Mouse (Mus musculus): ENCODE data around the gene Gm9945. TPM values are rescaled to one million over a fixed set of nuclear protein-coding genes. Genes with fewer than 3 reads are reported as not detected.
A peak's percentile ranks its signal among the peaks of the same experiment; 100 is the strongest.

Gene Gm9945
- total RNA-seq, 2 experiments from 2014 or later: 2.4 to 2.5 TPM

- DNase-seq (ENCODE audit: low spot score in 2 of 2): no peak
Measured at GRCm38 (mm10) chr11:53460192-53460591, 19.8 kb upstream of the Gm9945 start.

DNA sequence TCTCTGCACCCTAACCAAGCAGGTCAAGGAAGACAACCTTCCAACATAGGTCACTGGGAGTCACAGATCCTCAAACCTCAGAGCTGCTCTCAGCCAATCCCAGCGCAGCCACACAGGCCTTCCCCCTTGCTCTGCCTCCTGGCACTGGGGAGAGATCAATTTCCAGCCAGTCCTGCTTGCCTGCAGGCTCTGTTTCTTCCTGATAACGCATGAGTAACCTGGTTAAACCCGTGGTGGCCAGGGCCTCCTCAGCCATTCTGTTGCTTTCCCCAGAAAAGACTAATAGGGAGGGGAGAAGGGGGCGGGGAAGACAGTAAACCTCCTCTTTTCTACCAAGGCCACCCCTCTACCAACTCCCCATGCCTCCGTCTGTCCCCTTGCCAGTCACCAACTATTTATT, 18.2 kb upstream of the Gm9945 start:
- DNase-seq (ENCODE audit: low spot score in 2 of 2): no peak

DNA sequence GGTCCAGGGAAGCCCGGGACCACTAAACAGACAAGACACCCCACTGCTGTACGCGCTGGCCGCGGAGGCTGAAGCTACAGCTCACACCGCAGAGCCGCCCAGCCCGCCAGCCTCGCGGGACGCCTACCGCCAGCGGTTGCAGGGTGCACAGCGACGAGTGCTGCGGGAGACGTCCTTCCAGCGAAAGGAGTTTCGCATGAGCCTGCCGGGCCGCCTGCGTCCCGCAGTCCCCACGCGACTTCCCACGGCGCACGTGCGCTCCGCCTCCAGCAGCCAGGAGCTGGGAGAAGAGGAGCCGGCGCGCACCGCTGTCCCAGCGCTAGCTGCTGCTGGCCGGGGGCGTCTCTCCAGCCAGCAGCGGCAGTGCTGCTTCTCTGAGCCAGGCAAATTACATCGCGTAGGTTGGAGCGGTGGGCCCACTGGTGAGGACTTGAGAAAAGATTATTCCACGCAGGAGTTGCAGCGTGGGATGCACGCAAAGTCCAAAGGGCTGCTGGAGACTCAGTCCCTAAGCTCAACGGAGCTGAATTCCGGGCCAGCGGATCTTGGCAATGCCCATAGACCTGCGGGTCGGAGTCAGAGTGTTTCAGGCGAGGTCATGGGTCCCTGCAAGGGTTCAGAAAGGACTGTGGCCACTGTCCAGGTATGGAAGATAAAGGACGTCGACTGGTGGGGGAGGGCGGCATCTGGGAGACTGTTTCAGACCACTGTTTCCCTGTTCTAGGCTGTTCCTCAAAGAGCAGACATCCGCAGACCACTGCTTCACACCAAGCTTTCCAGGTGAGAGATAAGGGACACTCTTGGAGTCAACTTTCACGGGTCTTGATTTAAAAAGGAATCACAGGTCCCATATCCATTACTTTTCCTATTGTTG, 16.2 kb upstream of the Gm9945 start:
- no peak for DNase-seq (ENCODE audit: low spot score in 2 of 2)

- peak; percentile 79 to 82 for DNase-seq (ENCODE audit: low spot score in 2 of 2)
Measured at GRCm38 (mm10) chr11:53466231-53466971, 13.6 kb upstream of the Gm9945 start.

DNA sequence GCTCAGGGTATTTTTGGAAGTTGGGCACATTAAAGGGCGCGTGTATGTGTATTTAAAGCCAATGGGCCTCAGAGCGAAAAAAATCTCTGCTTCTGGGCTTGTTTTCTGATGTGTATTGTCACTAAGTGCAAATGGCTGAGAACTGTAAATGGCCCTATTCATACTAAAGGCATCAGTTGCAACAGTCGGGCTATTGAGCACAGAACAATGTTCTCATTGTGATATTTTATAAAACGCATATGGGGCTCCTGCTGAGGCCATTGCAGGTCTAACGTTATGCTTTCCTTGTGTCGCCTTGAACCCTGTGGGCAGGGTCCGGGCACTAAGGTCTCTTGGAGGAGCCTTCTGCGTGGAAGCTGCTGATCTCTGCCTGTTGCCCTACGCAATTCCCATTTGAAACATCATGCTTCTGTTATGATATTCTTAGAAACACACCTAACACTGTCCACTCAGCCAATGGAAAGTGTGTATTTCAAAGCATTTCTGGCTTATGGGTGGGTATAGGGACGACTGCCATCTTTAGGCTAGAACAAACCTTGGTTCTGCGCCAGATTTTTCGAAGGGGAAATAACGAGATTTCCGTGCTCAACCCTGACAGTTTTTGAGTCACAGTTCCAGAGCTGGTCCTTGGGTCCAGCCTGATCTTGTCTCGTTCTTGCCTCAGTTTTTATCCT, 10.5 kb upstream of the Gm9945 start:
- DNase-seq (ENCODE audit: low spot score in 2 of 2): no peak

GRCm38 (mm10) chr11:53469968-53470695, 9.8 kb upstream of the Gm9945 start, which contains the start of gene Gm9837:
Gene Gm9837, minus strand, starts transcription at chr11:53470479.
- DNase-seq (ENCODE audit: low spot score in 2 of 2): peak; percentile 95 to 96

DNA sequence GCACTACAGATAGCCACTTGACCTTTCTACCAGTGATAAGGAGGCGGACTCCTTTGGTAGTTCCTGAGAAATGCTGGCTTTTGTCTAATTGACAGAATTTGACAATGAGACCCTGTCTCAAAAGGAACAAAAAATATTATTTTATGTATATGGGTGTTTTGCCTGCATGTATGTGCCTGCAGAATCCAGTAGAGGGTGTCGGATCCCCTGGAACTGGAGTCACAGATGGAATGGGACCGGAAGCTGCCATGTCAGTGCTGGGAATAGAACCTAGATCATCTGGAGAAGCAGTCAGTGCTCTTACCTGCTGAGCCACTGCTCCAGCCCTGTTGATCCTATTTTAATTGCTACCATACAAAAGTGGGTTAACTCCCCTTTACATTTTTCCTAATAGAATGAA, 7.3 kb upstream of the Gm9945 start:
- no peak for DNase-seq (ENCODE audit: low spot score in 2 of 2)

DNA sequence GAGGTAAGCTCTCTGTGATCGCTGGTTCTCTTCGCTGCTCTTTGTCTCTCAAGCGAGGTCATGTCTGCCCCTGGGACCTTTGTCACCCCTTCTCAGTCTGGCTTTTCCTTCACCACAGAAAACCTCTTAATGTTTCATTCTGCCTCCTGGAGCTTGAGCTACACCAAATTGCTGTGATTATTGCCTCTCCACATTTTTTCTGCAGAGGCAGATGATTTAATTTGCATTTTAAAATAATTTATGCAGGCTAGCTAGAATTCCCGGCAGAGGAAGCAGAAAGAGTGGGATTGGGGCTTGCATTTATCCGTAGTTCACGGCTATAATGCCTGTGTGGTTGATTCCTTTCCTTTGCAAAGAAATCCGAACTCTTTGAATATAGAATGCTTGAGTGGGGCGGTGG, 4.3 kb upstream of the Gm9945 start:
- DNase-seq (ENCODE audit: low spot score in 2 of 2): no peak

DNA sequence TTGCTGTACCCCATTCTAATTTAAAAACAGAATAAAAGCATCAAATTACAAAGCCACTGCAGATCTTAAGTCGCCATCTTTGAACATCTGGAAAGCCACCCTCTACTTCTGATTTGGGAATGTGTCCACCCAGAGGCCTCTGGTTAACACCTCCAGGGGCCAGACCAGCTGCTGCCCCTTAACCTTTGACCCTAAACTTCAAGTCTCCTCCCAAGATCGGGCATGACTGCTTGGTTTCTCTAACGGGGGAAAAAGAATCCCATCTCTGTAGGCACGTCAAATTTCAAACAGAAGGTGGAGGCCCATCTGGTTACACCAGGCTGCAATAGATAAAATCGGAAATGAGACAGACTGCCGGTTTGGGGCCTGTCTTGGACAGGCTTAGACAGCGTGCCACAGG, 2.1 kb upstream of the Gm9945 start:
- DNase-seq (ENCODE audit: low spot score in 2 of 2): no peak

DNA sequence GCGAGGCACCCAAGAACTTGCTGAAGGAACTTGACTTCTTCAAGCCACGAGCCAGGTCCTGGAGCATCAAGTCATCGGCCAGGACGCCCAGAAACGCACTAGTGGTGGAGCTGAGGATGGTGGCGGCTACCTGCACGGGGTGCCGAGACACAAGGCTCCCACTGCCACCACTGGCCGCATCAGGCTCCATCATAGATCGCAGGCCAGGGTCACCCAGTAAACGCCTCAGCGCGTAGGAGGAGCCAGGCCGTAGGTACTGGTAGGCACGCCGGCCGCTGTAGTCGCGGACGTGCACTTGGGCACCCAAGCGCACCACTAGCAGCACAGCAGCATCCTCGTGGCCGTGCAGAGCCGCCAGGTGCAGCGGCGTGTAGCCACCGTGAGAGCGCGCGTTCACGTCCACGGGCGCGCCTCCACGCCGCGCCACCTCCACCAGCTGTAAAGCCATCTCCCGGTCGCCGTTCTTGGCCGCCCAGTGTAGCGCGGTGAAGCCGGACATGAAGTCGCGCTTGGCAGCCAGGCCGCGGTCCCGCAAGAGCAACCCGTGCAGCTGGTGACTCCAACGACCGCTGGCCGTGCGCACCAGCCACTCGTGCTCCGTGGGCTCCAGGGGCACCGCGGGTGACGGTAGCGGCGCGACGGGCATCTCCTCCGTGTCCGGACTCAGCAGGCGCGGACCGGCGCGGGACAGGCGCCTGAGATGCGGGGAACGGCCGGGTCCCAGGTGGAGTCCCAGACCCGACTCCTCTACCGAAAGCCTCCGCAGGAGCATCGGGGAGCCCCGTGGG, 1.4 kb upstream of the Gm9945 start:
- DNase-seq (ENCODE audit: low spot score in 2 of 2): peak in 1 of 2 experiments; percentile 54

DNA sequence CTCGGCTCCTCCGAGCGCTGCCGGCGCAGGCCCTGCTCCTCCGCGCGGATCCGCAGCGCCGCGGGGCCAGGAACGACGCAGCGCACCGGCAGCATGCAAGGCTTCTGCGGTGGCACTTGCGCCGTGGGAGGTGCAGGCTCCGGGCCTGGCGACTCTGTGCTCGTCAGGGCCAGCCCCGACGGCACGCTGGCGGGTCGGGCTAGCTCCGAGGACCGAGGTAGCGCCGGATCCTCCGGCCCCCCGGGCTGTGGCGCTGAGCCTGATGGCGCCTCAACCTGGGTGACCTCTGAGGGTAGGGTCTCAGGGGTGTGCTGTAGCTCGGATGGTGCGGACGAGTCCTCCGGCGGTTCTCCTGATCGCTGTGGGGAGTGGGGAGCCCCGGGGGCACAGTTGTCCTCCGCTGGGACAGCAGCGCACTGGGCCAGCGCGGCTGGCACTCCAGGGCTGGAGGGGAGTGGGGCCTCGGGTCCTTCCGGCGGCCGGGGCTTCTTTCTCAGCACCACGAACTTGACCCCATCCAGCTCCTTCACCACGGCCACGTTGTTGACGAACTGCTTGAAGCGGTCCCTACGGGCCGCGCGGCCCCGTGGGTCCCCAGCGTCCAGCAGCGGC, 689 bp upstream of the Gm9945 start:
- peak in 1 of 2 experiments; percentile 47 for DNase-seq (ENCODE audit: low spot score in 2 of 2)

DNA sequence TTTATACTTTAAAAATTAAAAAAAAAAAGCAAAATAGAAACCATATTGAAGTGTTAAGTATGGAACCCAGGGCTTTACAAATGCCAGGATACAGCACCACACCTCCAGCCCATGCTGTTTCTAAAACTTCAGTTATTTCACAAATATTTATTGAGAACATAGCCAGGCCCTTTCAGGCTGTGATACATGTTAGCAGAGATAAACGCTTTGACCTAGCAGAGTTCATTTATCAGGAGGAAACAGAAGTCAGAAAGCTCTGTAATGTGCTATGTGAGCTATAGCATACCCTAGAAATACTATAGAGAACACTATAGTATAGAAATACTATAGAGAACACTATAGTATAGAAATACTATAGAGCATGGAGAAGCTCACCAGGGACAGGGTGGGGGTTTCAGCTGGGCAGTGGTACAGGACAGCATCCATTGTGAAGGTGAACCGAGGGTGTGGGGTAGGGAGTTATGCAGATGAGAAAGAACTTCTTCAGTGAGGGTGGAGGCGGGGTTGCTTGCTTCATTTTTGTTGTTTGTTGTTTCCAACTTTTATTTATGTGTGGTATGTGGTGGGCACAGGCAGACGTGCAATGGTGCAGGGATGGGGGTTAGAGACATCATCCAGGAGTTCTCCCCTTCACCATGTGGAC, 1.2 kb downstream of the Gm9945 start:
- DNase-seq (ENCODE audit: low spot score in 2 of 2): no peak

DNA sequence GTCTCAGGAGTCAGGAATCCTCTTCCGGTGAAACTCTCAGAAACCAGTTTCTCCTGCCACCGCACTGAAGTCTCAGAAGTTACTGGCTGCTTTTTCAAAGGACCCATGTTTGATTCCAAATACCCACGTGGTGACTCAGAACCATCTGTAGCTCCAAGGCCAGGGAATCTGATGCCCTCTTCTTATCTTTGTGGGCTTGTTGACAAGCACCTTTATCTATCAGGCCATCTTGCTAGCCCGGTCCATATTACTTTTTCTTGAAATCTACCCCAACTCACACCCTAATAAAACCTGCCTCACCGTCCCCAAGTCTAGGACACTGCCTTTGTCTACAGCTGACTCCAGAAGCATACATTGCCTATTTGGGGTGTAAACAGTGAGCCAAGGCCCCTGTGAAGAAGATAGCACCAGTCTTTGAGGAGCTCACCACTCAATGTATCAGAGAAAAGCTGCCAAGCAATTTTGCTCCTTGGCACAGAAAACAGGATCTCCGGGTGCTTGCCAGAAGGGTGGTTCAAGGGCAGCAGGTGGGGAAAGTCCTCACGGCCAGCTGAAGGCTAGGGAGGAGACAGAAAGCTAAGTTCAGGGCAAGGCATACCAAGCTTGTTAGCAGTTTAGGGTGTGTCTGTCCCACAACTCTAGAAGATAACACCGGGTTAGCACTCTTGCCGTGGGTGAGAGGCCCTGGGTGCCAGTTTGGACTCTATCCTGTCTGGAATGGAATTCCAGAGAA, 3.4 kb downstream of the Gm9945 start:
- no peak for DNase-seq (ENCODE audit: low spot score in 2 of 2)

DNA sequence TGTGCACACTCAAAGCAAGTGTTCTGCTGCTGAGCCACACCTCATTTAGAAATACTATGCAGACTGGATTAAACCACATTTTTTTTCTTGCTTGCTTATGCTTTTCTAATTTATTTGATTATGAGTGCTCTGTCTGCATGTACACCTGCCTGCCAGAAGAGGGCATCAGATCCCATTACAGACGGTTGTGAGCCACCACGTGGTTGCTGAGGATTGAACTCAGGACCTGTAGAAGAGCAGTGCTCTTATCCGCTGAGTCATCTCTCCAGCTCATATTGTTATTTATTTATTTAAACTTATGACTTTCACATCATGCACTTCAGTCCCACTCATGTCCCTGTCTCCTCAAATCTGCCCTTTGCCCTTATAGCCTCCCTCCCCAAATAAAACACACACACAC, 5.8 kb downstream of the Gm9945 start:
- no peak for DNase-seq (ENCODE audit: low spot score in 2 of 2)

DNA sequence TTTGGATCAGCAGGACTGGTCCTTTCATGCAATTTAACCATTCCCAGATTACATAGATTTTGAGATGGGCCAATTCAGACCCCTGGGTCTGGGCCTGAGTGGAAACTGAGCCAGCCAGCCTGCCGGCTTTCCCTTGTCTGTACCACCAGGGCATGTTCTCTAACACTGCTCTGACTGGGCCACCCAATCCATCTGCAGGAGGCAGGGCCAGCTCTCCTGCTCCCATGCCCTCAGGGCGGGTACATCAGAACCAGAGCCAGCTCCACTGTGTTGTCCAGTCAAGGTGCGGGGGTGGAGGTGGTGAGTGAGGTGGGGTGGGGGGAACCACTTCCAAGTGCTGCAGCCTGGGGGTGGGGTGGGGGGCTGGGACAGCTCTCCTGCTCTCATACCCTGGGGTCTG, 6.4 kb downstream of the Gm9945 start:
- no peak for DNase-seq (ENCODE audit: low spot score in 2 of 2)

DNA sequence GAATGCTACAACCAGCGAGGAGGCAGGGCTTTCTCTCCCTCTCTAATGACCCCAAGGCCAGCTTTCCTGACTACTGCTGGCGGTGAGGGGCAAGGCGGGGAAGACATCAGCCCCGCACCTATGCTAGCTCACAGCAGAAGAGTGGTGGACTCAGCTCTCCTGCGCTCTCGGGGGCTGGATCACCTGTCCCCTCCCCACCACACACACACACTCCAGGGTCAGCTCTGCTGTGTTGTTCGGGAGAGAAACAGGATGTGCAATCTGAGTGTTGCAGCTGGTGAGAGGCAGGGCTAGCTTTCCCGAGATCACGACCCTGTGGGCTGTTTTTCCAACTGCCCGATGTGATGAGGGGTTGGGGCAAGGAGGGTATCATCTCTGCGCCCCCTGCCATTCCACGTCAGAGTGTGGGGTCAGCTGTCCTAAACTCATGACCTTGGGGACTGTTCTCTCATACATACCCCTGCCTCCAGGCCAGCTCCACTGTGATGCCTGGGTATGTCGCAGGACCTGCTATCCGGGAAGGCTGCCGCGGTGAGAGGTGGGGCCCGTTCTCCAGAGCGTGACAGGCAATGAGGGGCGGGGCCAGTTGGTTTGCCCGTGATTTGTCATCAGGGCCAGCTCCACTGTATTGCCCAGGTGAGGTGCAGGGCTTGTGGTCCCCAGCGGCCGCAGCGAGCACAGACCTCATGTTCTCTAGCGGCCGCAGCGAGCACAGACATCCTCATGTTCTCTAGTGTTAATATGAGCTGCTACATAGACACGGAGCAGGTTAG, 7.0 kb downstream of the Gm9945 start:
- DNase-seq (ENCODE audit: low spot score in 2 of 2): no peak

GRCm38 (mm10) chr11:53489007-53489406, 9.0 kb downstream of the Gm9945 start:
- DNase-seq (ENCODE audit: low spot score in 2 of 2): no peak

DNA sequence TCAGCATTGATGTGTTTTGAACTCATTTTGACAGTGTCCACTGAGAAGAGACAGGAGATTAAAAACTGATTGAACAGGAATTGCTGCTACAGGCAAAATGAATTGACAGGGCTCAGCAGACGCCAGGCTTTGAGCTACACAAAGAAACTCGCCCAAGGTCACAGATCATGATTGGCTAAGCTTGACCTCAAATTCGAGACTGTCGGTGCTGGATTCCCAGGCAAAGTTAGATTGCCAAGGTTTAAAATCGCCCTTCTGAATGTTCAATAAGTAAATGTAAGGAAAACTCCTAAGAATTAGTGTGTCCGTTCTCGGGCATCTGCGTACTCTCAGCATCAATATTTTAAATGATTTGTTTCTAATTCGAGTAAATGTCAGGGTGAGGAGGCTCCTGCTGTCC, 9.5 kb downstream of the Gm9945 start:
- no peak for DNase-seq (ENCODE audit: low spot score in 2 of 2)
